Mouse (Mus musculus) spleen, adult 18-20 months (tissue): ENCODE measurements around the gene Ralgps1.

ENCODE experiments used
- DNase-seq, 2 experiments: peaks; one replicate each; pipeline ENCODE4 v3.0.0; 2022; ENCODE audit warnings: mixed read lengths in 2 of 2

Ralgps1 gene

GRCm38 (mm10) chr2:33167060-33167459, 204.2 kb downstream of the Ralgps1 start:
- no peak for DNase-seq

GRCm38 (mm10) chr2:33165710-33166374, 205.4 kb downstream of the Ralgps1 start:
- no peak for DNase-seq

- DNase-seq = no peak
These were observed 206.1 kb downstream of the Ralgps1 start for GRCm38 (mm10) chr2:33165229-33165628.

- no peak for DNase-seq
These were observed 206.6 kb downstream of the Ralgps1 start for GRCm38 (mm10) chr2:33164646-33165045.

GRCm38 (mm10) chr2:33162126-33162525, 209.2 kb downstream of the Ralgps1 start:
- DNase-seq = no peak

- DNase-seq = no peak
These were observed 210.8 kb downstream of the Ralgps1 start for GRCm38 (mm10) chr2:33160326-33160973.

- no peak for DNase-seq
These were observed 211.7 kb downstream of the Ralgps1 start for GRCm38 (mm10) chr2:33159593-33159992.

- DNase-seq = no peak
These were observed 212.4 kb downstream of the Ralgps1 start for GRCm38 (mm10) chr2:33158895-33159294.

- no peak for DNase-seq
These were observed 215.0 kb downstream of the Ralgps1 start for GRCm38 (mm10) chr2:33156283-33156781.

GRCm38 (mm10) chr2:33154751-33155372, 216.4 kb downstream of the Ralgps1 start:
- peak; percentile 20 to 60 for DNase-seq

GRCm38 (mm10) chr2:33146994-33147393, 224.3 kb downstream of the Ralgps1 start:
- no peak for DNase-seq

- no peak for DNase-seq
These were observed 228.0 kb downstream of the Ralgps1 start for GRCm38 (mm10) chr2:33143292-33143691.

- no peak for DNase-seq
These were observed 232.8 kb downstream of the Ralgps1 start for GRCm38 (mm10) chr2:33138491-33138890.

GRCm38 (mm10) chr2:33137731-33138130, 233.6 kb downstream of the Ralgps1 start:
- DNase-seq = no peak

- DNase-seq = no peak
These were observed 234.0 kb downstream of the Ralgps1 start for GRCm38 (mm10) chr2:33137244-33137643.

GRCm38 (mm10) chr2:33136366-33136765, 234.9 kb downstream of the Ralgps1 start:
- DNase-seq = no peak

- no peak for DNase-seq
These were observed 236.4 kb downstream of the Ralgps1 start for GRCm38 (mm10) chr2:33134766-33135490.

GRCm38 (mm10) chr2:33132306-33132705, 239.0 kb downstream of the Ralgps1 start:
- peak in 1 of 2 experiments; percentile 14 for DNase-seq

GRCm38 (mm10) chr2:33131500-33132092, 239.7 kb downstream of the Ralgps1 start, which contains the start of gene Garnl3:
Garnl3 (minus strand) TSS chr2:33131654.
- DNase-seq = peak; percentile 45 to 61

- DNase-seq = peak; percentile 95 to 98
These were observed 240.5 kb downstream of the Ralgps1 start for GRCm38 (mm10) chr2:33130526-33131483.

- DNase-seq = no peak
These were observed 241.2 kb downstream of the Ralgps1 start for GRCm38 (mm10) chr2:33130141-33130525.
